Mouse (Mus musculus) kidney, postnatal 0 days (tissue): ENCODE results near the gene C130050O18Rik. TPM values are rescaled to one million over a fixed set of nuclear protein-coding genes. Genes with fewer than 3 reads are reported as not detected.

Experiments
- ATAC-seq: fragments of 200-750 bp; cut with Nextera tagmentation; replicated peaks from 2 replicates; pipeline ENCODE4 v1.8.0; 2017; ENCODE audit warnings: low read depth, moderate number of reproducible peaks, moderate TSS enrichment, moderate library complexity; ENCODE audit not compliant: low FRiP score
- DNase-seq: peaks from one replicate; pipeline ENCODE4 v3.0.0-alpha.2; 2016; ENCODE audit warnings: low spot score
- H3K27ac ChIP-seq: fragments of 300-500 bp; sonication (generic); 2 replicates; pipeline ENCODE4 v1.5.1; 2014; ENCODE audit warnings: mild to moderate bottlenecking
- H3K27me3 ChIP-seq: fragments of 300-500 bp; sonication (generic); 2 replicates; pipeline ENCODE4 v1.6.1; 2014; ENCODE audit warnings: low read length, mixed read lengths; ENCODE audit not compliant: insufficient read depth
- H3K36me3 ChIP-seq: fragments of 300-500 bp; sonication (generic); 2 replicates; pipeline ENCODE4 v1.6.1; 2014; ENCODE audit warnings: low read length, mixed read lengths; ENCODE audit not compliant: insufficient read depth
- H3K4me1 ChIP-seq: fragments of 300-500 bp; sonication (generic); replicated peaks from 2 replicates; pipeline ENCODE4 v1.6.1; 2014; ENCODE audit warnings: antibody characterized with exemption, low read length, mixed read lengths; ENCODE audit not compliant: insufficient read depth
- H3K4me2 ChIP-seq: fragments of 300-500 bp; sonication (generic); 2 replicates; pipeline ENCODE4 v1.6.1; 2014; ENCODE audit warnings: mild to moderate bottlenecking, low read length, moderate library complexity, mixed read lengths
- H3K4me3 ChIP-seq: fragments of 300-500 bp; sonication (generic); replicated peaks from 2 replicates; pipeline ENCODE4 v1.5.1; 2014; ENCODE audit warnings: low read depth, low read length
- H3K9ac ChIP-seq: fragments of 300-500 bp; sonication (generic); 2 replicates; pipeline ENCODE4 v1.6.1; 2014; ENCODE audit warnings: low read depth, low read length
- H3K9me3 ChIP-seq: fragments of 300-500 bp; sonication (generic); replicated peaks from 2 replicates; pipeline ENCODE4 v1.6.1; 2016; ENCODE audit warnings: low read length, inconsistent platforms, mixed read lengths
- CTCF ChIP-seq: IDR thresholded peaks from 2 replicates; pipeline ENCODE4 v1.5.1; 2016; ENCODE audit warnings: antibody characterized with exemption, low read depth, mild to moderate bottlenecking, moderate library complexity
- WGBS: fragments of 180-500 bp; shearing (Covaris S2); extraction: QIAGEN DNeasy Blood & Tissue Kit; methylation state at CpG from one replicate; pipeline ENCODE4 v1.1.7; 2014; 5-methylcytosine and 5-hydroxymethylcytosine counted together
- polyA plus RNA-seq: library from polyadenylated mRNA; unstranded; fragments of >200 nt; fragmentation: Nextera tagmentation; extraction: Ambion mirVana; gene quantifications from 2 replicates; pipeline ENCODE4 v1.2.1, GENCODE M21; 2015

C130050O18Rik gene
- polyA plus RNA-seq, 1 experiment from 2014 or later: 1.2 TPM

DNA sequence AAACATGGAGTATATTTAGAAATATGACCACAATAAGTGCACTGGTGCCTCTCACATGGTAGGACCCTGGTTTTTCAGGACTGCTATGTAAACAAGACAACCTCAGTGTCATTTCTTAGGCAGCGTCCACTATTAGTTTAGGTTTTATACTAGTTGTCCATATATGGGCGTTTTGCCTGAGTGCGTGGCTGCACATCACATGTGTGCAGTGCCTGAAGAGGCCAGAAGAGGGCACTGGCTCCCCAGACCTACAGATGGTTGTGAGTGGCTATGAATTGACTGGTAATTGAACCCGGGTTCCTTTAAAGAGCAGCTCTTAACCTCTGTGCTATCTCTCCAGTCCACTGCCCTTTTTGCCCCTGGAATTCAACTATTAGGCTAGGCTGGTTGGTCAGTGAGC lies 11.9 kb downstream of the C130050O18Rik start:
- DNase-seq (no peak), ATAC-seq (no peak)
- H3K4me1 ChIP-seq: no peaks in the 10 kb centered on the region
- peak; percentile 59 for TF ChIP-seq CTCF
- H3K9ac ChIP-seq: no peak overlapping the region
- WGBS: 96% methylated on average over 4 of the region's 4 CpGs
- no peak overlapping the region for H3K4me3 ChIP-seq
- no peaks in the 10 kb centered on the region for H3K9me3 ChIP-seq
- no peaks in the 10 kb centered on the region for H3K27me3 ChIP-seq
- H3K4me2 ChIP-seq: no peak overlapping the region
- H3K36me3 ChIP-seq: no peaks in the 10 kb centered on the region
- no peak overlapping the region for H3K27ac ChIP-seq

DNA sequence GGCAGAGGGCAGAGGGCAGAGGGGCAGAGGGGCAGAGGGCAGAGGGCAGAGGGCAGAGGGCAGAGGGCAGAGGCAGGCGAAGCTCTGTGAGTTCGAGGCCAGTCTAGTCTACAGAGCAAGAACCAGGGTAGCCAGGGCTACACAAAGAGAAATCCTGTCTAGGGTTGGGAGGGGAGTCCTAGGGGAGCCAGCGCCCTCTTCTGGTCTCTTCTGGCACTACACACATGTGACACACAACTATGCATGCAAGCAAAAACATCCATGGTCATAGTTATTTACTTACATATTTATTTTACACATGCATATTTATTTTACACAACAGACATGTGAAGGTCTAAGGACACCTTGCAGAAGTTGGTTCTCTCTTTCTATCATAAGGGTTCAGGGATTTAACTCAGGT lies 12.4 kb downstream of the C130050O18Rik start:
- ATAC-seq: no peak
- Histone ChIP-seq H3K27me3 (no peaks in the 10 kb centered on the region), H3K9me3 (no peaks in the 10 kb centered on the region), H3K36me3 (no peaks in the 10 kb centered on the region), H3K4me2 (no peak overlapping the region), H3K9ac (no peak overlapping the region), H3K4me3 (no peak overlapping the region), H3K27ac (no peak overlapping the region), H3K4me1 (no peaks in the 10 kb centered on the region)
- DNase-seq: no peak
- 92% methylated on average over 3 of the region's 3 CpGs for WGBS
- peak; percentile 38; the same call in 1 of the 2 replicates for TF ChIP-seq CTCF

DNA sequence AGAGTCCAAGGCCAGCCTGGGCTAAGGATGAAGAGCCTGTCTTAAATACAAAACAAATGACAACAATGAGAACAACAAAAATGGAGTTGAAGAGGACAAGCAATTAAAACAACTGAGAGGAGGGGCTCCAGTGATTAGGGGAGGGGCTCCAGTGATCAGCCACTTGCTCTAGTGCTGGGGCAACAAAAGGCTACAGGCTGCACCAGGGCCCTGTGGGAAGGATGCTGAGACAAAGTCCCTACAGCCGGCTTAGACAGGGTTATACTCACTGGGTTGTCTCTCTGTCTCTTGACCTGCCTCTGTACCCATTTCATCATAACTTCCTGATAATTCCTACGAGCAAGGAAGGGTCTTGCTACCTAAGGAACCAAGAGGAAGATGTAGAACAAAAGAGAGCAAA lies 13.0 kb downstream of the C130050O18Rik start:
- no peaks in the 10 kb centered on the region for H3K4me1 ChIP-seq
- ATAC-seq (no peak), DNase-seq (no peak)
- 61% methylated on average over 2 of the region's 2 CpGs for WGBS
- H3K9ac ChIP-seq: no peak overlapping the region
- H3K27me3 ChIP-seq: no peaks in the 10 kb centered on the region
- no peak overlapping the region for H3K27ac ChIP-seq
- TF ChIP-seq CTCF: no peak
- H3K4me2 ChIP-seq: no peak overlapping the region
- no peaks in the 10 kb centered on the region for H3K9me3 ChIP-seq
- no peak overlapping the region for H3K4me3 ChIP-seq
- no peaks in the 10 kb centered on the region for H3K36me3 ChIP-seq

DNA sequence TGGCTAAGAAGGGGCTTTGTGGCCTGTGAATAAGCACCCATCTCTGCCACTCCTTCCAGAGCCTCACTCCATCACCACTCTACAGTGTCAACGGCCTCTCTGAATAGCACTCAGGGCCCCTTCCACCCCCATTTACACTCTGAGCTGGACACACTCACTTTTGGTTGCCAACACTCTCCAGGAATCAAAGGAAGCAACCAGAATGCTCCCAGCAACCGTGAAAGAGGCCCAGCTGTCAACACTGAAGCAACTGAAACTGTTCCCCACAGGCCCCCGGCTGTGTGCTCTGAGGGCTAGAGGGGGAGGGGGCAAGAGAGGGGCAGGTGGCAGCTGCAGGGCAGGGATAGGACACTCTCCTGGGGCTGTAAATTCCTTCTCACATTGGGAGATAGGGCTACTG lies 13.6 kb downstream of the C130050O18Rik start:
- WGBS: 18% methylated on average over 3 of the region's 3 CpGs
- no peak overlapping the region for H3K27ac ChIP-seq
- ATAC-seq: no peak
- no peak overlapping the region for H3K4me3 ChIP-seq
- no peaks in the 10 kb centered on the region for H3K27me3 ChIP-seq
- no peak overlapping the region for H3K4me2 ChIP-seq
- no peak for TF ChIP-seq CTCF
- H3K4me1 ChIP-seq: no peaks in the 10 kb centered on the region
- H3K9me3 ChIP-seq: no peaks in the 10 kb centered on the region
- no peak for DNase-seq
- no peak overlapping the region for H3K9ac ChIP-seq
- H3K36me3 ChIP-seq: no peaks in the 10 kb centered on the region

DNA sequence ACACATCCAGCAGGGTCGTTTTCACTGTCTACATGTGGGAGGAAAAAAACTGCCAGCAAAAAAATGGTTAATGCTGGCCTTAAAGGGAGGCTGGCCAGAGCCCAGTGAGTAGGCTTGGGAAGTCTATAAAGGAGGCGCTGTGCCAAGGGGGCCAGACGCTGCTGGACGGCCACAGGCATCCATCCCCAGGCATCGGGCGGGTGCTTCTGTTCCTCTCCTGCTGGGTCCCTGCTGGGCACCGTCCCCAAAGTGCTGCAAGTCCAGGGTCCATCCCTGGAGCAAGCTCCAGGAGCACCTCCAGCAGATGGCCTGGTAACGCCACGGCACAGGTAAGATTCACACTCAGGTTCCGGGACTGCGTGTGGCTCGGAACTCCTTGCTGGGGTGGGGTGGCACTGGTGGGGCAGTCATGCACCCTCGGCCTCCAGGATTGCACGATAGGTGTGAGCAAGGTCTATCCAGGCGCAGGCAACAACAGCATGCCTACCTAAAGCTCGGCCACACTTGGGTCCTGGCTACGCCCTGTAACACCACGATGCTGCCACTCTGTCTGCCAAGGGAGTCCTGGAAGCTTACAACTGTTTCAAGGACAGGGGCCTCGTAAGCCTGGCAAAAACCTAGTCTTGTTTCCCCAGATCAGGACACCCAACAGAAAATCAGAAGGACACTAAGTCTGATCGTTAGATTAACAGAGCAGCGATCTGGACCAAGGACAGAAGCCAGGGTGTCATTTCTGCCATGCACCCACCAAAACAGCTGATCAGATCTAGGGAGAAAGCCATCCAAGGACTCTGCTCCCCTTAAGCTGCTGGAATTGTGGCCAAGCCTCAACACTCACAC lies 18.2 kb downstream of the C130050O18Rik start, which contains the start of gene Gper1:
Gene Gper1, plus strand, starts transcription at position 126 of the 840 bp plus-strand sequence.
- Histone ChIP-seq H3K9me3 (no peaks in the 10 kb centered on the region), H3K36me3 (no peaks in the 10 kb centered on the region), H3K4me3 (peak within 1 kb of the TSS; percentile 11), H3K4me1 (peaks cover 7% of the 10 kb centered on the region; the same call in 1 of the 2 replicates), H3K27me3 (no peaks in the 10 kb centered on the region), H3K4me2 (peak within 1 kb of the TSS; percentile 52), H3K9ac (peak within 1 kb of the TSS; percentile 45; the same call in 1 of the 2 replicates), H3K27ac (no peak within 1 kb of the TSS)
- TF ChIP-seq CTCF: no peak; the same call in 1 of the 2 replicates
- ATAC-seq: no peak
- peak; percentile 74 for DNase-seq
- WGBS: 35% methylated on average over 21 of the region's 21 CpGs

DNA sequence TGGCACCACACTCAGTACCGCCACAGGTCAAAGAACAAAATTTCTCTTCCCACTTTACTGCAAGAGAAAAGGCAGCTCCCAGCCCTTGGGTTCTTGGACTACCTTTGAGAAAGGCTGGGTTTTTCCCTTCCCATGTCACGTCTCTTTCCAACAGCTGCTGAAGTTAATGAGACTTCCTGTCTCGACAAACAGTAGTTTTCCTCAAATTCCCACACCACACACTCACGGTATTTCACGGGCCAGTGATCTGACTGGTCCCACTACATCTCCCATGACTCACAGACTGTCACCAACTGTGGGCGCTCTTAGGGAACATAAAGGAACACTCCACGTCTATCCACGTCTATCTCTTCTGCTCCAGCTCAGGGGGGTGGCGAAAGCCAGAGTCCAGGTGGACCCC lies 20.1 kb downstream of the C130050O18Rik start:
- Histone ChIP-seq H3K9me3 (no peaks in the 10 kb centered on the region), H3K4me2 (no peak overlapping the region), H3K9ac (no peak overlapping the region), H3K4me3 (no peak overlapping the region), H3K4me1 (peaks cover 15% of the 10 kb centered on the region; the same call in 1 of the 2 replicates), H3K27ac (no peak overlapping the region), H3K36me3 (no peaks in the 10 kb centered on the region), H3K27me3 (no peaks in the 10 kb centered on the region)
- 35% methylated on average over 9 of the region's 9 CpGs for WGBS
- TF ChIP-seq CTCF: no peak
- ATAC-seq (no peak), DNase-seq (peak; percentile 39)
